Mouse (Mus musculus) ES-CJ7 (cell line): ENCODE results near the gene Ubl4b.

ENCODE experiments used
- DNase-seq: peaks from one replicate; pipeline ENCODE4 v3.0.0; 2011; ENCODE audit warnings: low read depth, low spot score

Ubl4b gene

DNA sequence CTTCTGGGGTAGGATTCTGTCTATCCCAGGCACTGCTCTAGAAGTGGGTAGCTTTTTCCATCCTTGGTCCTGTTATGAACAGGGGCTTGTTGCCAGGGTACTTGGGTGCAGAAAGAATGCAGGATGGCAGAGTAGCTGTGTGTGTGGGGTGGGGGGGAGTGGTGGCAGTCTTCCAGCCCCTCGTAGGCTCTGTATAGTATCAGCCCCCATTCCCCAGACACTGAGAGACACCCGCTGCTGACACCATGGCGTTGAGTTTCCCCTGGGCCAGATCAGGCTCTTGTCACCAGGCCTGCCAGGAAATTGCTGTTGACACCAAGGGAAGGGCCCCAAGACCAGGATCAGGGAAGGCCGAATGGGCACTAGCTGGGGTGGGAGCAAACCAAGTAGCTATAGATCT is 13.8 kb upstream of the Ubl4b start:
- DNase-seq = no peak

- no peak for DNase-seq
Measured at GRCm38 (mm10) chr3:107567766-107568165, 12.9 kb upstream of the Ubl4b start.

DNA sequence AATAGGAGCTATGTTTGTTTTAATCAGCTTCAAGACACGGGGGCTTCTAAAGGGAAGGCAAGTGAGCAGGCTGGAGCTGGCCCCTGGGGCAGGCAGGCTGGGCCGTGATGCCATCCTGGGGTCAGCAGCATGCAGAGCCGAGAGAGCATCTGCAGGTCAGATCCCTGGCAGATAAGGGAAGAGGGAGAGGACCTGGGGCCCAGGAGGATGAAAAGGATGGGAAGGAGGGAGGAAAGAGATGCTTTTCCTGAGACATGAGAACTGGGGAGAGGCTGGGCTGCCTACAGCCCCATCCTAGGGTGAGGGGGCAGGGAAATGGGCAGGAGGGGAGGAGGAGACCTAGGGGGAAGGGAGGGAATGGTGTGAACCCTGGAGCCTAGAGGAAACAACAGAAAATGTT is 10.5 kb upstream of the Ubl4b start:
- no peak for DNase-seq

DNA sequence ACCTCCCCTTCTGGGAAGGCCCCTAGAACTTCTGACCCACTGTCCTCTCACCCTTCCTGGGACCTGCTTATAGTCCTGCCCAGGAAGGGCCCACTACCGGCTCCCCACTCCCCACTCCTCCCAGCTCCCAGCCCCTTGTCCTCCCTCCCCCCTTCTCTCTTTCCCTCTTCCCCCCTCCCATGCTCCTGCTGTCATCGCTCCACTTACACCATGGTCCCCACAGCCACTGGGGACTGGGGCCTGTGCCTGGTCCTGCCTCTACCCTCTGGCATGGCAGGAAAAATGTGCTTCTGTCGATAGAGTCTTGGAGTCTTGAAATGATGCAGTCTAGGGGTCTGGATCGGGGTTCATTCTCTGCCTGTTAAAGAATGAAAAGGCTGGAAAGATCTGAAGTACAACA is 9.0 kb upstream of the Ubl4b start:
- DNase-seq = no peak

- no peak for DNase-seq
Measured at GRCm38 (mm10) chr3:107562591-107562990, 7.7 kb upstream of the Ubl4b start.

DNA sequence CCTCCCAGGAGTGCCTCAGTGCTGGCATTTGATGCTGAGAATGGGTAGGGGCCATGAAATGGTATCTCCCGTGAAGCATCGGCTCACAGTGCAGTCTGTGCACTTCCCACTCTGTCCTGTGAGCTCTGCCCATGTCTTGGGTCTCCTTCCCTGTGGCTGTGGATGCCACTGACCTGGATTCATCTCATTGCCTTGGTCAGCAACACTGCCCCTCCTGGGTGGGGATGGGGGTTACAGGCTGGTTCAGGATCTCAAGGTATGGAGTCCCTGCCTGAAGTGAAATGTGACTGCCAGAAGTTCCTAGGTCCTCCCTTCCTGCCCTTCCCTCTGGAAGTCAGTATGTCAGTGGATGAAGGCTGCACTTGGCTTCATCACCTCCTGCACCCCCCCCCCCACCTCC is 7.2 kb upstream of the Ubl4b start:
- no peak for DNase-seq

DNA sequence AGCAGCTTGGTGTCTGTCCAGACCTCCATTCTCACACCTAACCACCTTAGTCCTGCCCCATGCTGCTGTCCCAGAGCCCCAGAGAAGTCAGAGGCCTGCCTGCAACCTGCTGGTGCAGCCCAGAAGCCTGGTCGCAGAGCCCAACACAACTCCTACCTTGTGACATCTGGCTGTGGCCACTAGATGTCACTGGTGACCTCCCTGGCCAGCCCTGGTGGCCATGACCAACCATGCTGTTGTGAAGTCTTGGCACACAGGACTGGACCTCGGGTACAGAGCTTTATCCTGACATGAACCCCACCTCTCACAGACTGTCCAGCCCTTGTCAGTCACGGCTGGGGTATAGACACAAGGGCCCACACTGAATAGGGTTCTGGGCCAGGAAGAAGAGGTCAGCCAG is 4.3 kb upstream of the Ubl4b start:
- DNase-seq = peak; percentile 17

DNA sequence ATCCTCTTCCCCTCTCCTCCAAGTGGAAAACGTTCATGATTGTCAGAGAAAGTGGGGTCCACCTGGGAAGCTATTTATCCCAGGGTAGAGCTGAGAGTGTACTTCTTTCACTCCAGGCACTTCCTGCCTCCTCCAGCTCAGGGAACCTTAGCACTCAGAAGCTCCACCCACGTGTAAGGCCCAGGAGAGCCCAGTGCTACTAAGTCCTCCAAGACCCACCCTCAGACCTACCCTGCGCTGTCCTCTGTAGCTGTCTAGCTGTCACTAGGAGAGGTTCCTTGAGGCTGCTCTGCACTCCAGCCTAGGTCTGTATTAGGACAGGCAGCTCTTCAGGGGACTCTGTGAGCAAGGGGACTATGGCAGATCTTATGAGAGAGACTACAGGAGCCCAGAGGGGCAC is 3.9 kb upstream of the Ubl4b start:
- DNase-seq = no peak

GRCm38 (mm10) chr3:107550409-107551049 is 4.3 kb downstream of the Ubl4b start:
- DNase-seq = peak; percentile 63

- no peak for DNase-seq
Measured at GRCm38 (mm10) chr3:107546956-107547355, 7.9 kb downstream of the Ubl4b start.

DNA sequence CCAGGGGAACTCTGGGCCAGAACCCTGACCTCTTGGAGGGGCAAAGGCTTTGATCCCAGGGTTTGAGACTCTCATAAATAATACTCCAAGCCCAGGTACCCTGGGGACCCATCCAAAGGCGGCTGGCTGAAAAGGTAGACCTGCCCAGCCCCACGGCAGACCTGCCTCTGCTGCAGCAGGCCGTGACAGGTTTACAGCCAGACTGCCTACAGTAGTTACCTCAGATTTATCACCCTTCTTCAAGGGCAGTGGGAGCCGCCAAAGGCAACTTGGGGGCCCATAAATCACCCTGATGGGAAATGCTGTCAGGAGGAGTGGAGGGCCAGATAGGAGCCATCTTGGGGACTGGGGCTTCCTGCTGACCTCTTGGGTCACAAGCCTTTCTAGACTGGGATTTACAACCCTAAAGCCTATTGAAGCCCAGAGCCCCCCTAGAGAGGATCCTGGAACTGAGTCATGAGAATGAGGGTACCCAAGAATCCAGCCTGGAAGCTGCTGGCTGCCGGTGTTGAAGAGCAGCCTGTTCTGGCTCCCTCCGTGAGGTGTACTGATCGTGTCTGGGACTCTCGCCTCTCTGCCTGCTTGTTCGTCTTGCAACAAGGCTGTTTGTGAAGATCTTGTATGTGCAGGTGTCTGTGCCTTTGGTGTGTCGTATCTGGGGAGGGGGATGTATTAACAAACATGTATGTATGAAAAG is 9.0 kb downstream of the Ubl4b start:
- no peak for DNase-seq

- DNase-seq = no peak
Measured at GRCm38 (mm10) chr3:107545278-107545677, 9.6 kb downstream of the Ubl4b start.

- DNase-seq = no peak
Measured at GRCm38 (mm10) chr3:107543158-107544080, 11.5 kb downstream of the Ubl4b start.

- DNase-seq = no peak
Measured at GRCm38 (mm10) chr3:107542584-107542983, 12.3 kb downstream of the Ubl4b start.

DNA sequence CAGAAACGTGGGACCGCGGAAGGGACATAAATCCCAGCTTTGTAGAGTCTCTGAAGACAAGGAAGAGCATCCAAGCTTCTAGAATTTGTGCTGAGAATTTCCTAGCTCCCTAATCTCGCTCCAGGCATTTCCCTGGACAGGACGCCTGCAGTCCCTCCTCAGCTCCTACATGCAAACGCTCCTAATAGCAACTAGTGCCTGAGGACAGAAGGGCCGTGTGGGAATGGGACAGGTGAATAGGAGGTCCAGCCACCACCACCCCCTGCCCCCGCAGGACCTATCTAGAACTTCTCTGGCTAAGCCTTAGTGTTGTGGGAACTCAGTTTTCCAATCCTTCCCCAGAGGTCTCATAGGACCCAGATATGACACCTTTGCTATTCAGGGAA is 17.4 kb downstream of the Ubl4b start:
- DNase-seq = no peak

GRCm38 (mm10) chr3:107536810-107537503 is 17.9 kb downstream of the Ubl4b start:
- DNase-seq = peak; percentile 4

- no peak for DNase-seq
Measured at GRCm38 (mm10) chr3:107534951-107535350, 19.9 kb downstream of the Ubl4b start.

DNA sequence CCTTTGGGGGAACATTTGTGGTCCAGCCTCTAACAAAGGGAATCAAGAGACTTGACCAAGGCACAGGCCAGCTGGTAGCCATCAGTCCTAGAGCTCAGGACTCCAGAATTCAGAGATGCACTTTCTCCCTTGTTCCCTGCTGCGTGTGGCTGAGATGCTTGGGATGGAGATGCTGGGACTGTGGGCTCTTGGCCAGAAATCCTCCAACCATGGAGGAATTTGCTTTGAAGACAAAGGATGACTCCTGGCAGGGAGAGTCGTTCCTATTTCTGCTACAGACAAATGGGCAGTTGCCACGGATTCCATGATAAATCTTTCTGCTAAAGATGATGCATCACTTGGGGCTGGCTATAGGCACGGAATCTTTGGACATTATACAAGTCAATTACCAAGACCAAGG is 21.3 kb downstream of the Ubl4b start:
- no peak for DNase-seq

DNA sequence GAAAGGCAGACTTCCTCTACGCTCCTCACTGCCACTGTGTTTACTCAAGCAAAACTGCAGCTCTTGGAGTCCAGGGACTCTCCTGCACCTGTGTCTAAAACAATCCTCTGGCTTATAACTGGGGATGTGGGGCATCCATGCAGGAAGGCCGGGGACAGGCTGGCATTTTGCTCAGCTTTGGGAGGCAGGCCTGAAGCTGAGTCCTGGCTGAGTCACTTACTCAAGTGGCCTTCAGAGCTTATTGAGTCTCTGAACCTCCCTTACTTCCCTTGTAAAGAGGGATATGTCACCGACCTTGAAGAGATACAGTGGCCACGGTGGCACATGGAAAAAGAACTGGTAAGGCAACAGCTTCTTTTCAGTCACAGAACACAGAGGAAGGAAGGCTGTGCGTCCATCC is 24.3 kb downstream of the Ubl4b start:
- no peak for DNase-seq

GRCm38 (mm10) chr3:107529182-107529581 is 25.7 kb downstream of the Ubl4b start:
- DNase-seq = no peak

DNA sequence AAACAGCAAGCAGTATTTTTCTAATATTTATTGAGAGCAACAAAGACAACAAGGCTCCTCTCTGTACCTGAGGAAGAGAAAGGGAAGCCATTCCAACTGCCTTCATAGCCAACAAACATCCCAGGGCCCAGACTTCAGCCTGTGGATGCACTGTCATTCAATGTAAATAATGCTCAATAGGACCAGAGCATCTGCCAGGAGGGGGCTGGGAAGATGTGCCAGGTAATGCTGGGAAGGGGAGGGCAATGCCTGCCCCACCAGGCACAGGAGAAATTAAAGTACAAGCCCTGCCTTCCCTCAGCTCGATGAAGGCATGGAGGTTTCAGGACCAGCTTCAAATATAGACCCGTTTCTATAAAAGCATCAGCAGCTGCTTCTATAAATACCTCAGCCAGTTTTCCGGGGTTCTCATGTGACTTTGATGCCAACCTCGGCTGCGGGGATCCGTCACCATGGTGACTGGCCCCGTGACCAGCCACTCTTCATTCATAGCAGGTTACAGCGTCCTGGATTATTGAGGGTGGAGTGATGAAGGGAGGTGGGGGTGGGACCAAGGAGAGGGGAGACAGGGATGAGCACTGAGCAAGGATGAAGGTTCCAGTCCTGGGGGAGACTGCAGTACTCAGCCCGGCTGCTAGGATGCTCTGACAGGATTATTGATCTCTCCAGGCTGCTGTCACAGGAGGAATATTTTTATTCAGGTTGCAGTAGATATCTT is 26.3 kb downstream of the Ubl4b start:
- no peak for DNase-seq
